Mouse (Mus musculus): ENCODE results near the gene Usp49. TPM values are rescaled to one million over a fixed set of nuclear protein-coding genes. Genes with fewer than 3 reads are reported as not detected.

Usp49 gene
- polyA plus RNA-seq, 1 experiment from 2014 or later, result 4.1 TPM

DNA sequence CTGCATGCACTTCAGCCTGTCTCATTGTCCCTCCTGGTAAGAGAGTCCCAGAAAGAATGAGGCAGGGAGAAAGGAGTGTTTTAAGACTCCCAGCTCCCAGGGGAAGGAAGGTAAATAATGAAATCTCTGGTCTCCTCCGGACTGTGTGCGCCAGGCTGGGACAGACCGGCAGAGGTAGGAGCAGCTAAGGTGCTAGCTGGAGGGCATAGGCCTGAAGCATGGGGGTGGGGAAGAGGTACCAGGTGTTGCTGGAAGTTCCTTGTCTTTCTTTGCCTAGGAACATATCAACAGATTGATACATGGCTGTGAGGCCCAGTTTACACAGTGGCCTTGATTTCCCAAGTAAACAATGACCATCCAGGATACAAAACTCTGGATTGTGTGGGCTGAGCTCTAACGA is 78.5 kb downstream of the Usp49 start:
- no peaks in the 10 kb centered on the region for H3K4me1 ChIP-seq (replicated peaks; ENCODE audit: insufficient read depth, low read length)
- ATAC-seq (replicated peaks; ENCODE audit: low FRiP score, low read depth) (no peak), DNase-seq (ENCODE audit: low spot score) (no peak)
- 40% methylated on average over 4 of the region's 4 CpGs for WGBS
- H3K9ac ChIP-seq (ENCODE audit: low read depth, low read length), result no peak overlapping the region
- H3K27ac ChIP-seq, result no peak overlapping the region
- H3K9me3 ChIP-seq (replicated peaks; ENCODE audit: low read length), result no peaks in the 10 kb centered on the region
- H3K4me2 ChIP-seq (ENCODE audit: low read length), result no peak overlapping the region
- TF ChIP-seq CTCF (IDR thresholded peaks at IDR 0.05; ENCODE audit: low read depth), result no peak
- no peaks in the 10 kb centered on the region for H3K27me3 ChIP-seq (ENCODE audit: insufficient read depth, low read length)
- H3K4me3 ChIP-seq (replicated peaks; ENCODE audit: low read depth, low read length), result no peak overlapping the region
- no peaks in the 10 kb centered on the region for H3K36me3 ChIP-seq (ENCODE audit: insufficient read depth, low read length)

DNA sequence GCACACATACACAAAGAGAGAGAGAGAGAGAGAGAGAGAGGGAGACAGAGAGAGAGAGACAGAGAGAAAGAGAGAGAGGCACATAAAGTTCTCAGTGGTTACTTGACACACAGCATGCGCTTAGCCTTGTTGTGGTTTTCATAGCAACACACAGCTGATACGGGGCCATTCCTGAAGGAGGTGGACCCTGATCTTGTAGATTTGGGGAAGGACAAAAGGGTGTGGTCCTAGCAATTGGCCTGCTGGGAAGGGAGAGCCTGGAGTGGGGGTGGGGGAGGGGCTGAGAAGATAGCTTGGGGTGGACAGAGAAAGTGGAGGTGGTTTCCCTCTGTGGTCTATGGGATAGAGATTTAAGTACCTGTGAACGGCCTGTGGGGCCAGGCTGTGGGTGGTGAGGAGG is 79.5 kb downstream of the Usp49 start:
- H3K9me3 ChIP-seq (replicated peaks; ENCODE audit: low read length), result no peaks in the 10 kb centered on the region
- 80% methylated on average over 3 of the region's 3 CpGs for WGBS
- DNase-seq (ENCODE audit: low spot score), result no peak

GRCm38 (mm10) chr17:47711883-47712282 is 81.4 kb downstream of the Usp49 start:
- no peak overlapping the region for H3K9ac ChIP-seq (ENCODE audit: low read depth, low read length)
- DNase-seq (ENCODE audit: low spot score) (no peak), ATAC-seq (replicated peaks; ENCODE audit: low FRiP score, low read depth) (no peak)
- no peak for TF ChIP-seq CTCF (IDR thresholded peaks at IDR 0.05; ENCODE audit: low read depth)
- H3K27ac ChIP-seq, result no peak overlapping the region
- no peaks in the 10 kb centered on the region for H3K9me3 ChIP-seq (replicated peaks; ENCODE audit: low read length)
- H3K4me2 ChIP-seq (ENCODE audit: low read length), result no peak overlapping the region
- H3K4me3 ChIP-seq (replicated peaks; ENCODE audit: low read depth, low read length), result no peak overlapping the region
- H3K4me1 ChIP-seq (replicated peaks; ENCODE audit: insufficient read depth, low read length), result no peaks in the 10 kb centered on the region
- no peaks in the 10 kb centered on the region for H3K27me3 ChIP-seq (ENCODE audit: insufficient read depth, low read length)
- no peaks in the 10 kb centered on the region for H3K36me3 ChIP-seq (ENCODE audit: insufficient read depth, low read length)
- WGBS, result 69% methylated on average over 6 of the region's 6 CpGs

More for the DNA sequence above, 79.5 kb downstream of the Usp49 start:
- Histone ChIP-seq H3K9ac (ENCODE audit: low read depth, low read length) (no peak overlapping the region), H3K27me3 (ENCODE audit: insufficient read depth, low read length) (no peaks in the 10 kb centered on the region), H3K4me3 (replicated peaks; ENCODE audit: low read depth, low read length) (no peak overlapping the region), H3K4me2 (ENCODE audit: low read length) (no peak overlapping the region), H3K4me1 (replicated peaks; ENCODE audit: insufficient read depth, low read length) (no peaks in the 10 kb centered on the region), H3K27ac (no peak overlapping the region), H3K36me3 (ENCODE audit: insufficient read depth, low read length) (no peaks in the 10 kb centered on the region)
- no peak for TF ChIP-seq CTCF (IDR thresholded peaks at IDR 0.05; ENCODE audit: low read depth)
- ATAC-seq (replicated peaks; ENCODE audit: low FRiP score, low read depth), result no peak

DNA sequence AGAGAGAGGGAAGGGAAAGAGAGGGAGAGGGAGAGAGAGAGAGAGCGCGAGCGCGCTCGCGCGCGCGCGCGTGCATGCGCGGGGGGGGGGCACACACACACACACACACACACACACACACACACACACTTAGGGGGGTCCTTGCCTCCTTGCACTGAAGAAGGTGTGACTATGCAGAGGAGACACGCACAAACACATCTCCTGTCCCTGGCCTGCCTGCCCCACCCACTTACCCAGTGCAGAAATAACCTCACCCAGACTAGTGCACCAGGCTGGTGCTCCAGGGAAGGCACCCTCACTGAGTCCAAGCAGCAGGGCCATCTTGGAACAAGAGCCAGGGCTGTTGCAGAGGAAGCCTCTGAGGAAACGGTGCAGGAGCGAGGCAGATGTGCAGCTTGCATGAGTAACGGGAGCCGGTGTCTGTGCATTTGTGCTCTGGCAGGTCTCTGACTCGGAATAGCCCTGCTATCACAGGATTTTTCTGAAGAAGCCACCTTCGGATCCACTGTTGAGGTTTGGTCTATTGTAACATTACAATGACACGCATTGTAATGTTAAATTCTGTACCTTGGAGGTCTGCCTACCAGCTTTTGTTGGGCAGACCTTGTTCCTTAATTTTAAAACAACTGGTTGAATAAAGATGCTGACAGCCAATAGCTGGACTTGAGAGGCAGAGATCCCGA is 82.5 kb downstream of the Usp49 start:
- no peak overlapping the region for H3K9ac ChIP-seq (ENCODE audit: low read depth, low read length)
- H3K4me3 ChIP-seq (replicated peaks; ENCODE audit: low read depth, low read length), result no peak overlapping the region
- no peak for ATAC-seq (replicated peaks; ENCODE audit: low FRiP score, low read depth)
- H3K4me1 ChIP-seq (replicated peaks; ENCODE audit: insufficient read depth, low read length), result no peaks in the 10 kb centered on the region
- no peaks in the 10 kb centered on the region for H3K27me3 ChIP-seq (ENCODE audit: insufficient read depth, low read length)
- H3K36me3 ChIP-seq (ENCODE audit: insufficient read depth, low read length), result no peaks in the 10 kb centered on the region
- TF ChIP-seq CTCF (IDR thresholded peaks at IDR 0.05; ENCODE audit: low read depth), result no peak
- DNase-seq (ENCODE audit: low spot score), result no peak
- H3K9me3 ChIP-seq (replicated peaks; ENCODE audit: low read length), result no peaks in the 10 kb centered on the region
- H3K4me2 ChIP-seq (ENCODE audit: low read length), result no peak overlapping the region
- WGBS, result 55% methylated on average over 22 of the region's 22 CpGs
- H3K27ac ChIP-seq, result no peak overlapping the region

GRCm38 (mm10) chr17:47715037-47715436 is 84.5 kb downstream of the Usp49 start:
- no peaks in the 10 kb centered on the region for H3K4me1 ChIP-seq (replicated peaks; ENCODE audit: insufficient read depth, low read length)
- no peaks in the 10 kb centered on the region for H3K9me3 ChIP-seq (replicated peaks; ENCODE audit: low read length)
- TF ChIP-seq CTCF (IDR thresholded peaks at IDR 0.05; ENCODE audit: low read depth), result no peak
- no peak overlapping the region for H3K4me2 ChIP-seq (ENCODE audit: low read length)
- no peak overlapping the region for H3K4me3 ChIP-seq (replicated peaks; ENCODE audit: low read depth, low read length)
- no peak overlapping the region for H3K27ac ChIP-seq
- DNase-seq (ENCODE audit: low spot score), result no peak
- no peak for ATAC-seq (replicated peaks; ENCODE audit: low FRiP score, low read depth)
- 67% methylated on average over 3 of the region's 3 CpGs for WGBS
- H3K36me3 ChIP-seq (ENCODE audit: insufficient read depth, low read length), result no peaks in the 10 kb centered on the region
- no peak overlapping the region for H3K9ac ChIP-seq (ENCODE audit: low read depth, low read length)
- H3K27me3 ChIP-seq (ENCODE audit: insufficient read depth, low read length), result no peaks in the 10 kb centered on the region

DNA sequence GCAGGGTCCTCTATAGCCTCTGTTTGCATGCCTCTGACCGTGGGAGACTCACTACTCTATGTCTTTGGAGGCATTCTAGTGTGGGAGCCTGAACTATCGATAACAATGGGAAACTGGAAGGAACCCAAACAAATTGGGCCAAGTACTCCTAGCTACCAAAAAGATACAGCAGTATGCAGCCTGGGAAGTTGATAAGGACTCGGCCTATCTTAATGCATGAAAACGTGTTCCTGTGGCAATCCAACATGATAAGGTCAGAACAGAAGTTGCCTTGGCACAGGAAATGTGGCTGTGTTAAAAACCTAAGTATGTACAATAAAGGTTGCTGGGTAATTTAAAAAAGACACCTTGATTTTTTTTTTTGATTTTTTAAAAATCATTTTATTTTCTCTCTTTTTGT is 90.7 kb downstream of the Usp49 start:
- no peaks in the 10 kb centered on the region for H3K9me3 ChIP-seq (replicated peaks; ENCODE audit: low read length)
- no peak for DNase-seq (ENCODE audit: low spot score)
- ATAC-seq (replicated peaks; ENCODE audit: low FRiP score, low read depth), result no peak
- H3K4me3 ChIP-seq (replicated peaks; ENCODE audit: low read depth, low read length), result no peak overlapping the region
- 81% methylated on average over 4 of the region's 4 CpGs for WGBS
- H3K36me3 ChIP-seq (ENCODE audit: insufficient read depth, low read length), result no peaks in the 10 kb centered on the region
- H3K4me1 ChIP-seq (replicated peaks; ENCODE audit: insufficient read depth, low read length), result no peaks in the 10 kb centered on the region
- H3K4me2 ChIP-seq (ENCODE audit: low read length), result no peak overlapping the region
- no peak for TF ChIP-seq CTCF (IDR thresholded peaks at IDR 0.05; ENCODE audit: low read depth)
- H3K9ac ChIP-seq (ENCODE audit: low read depth, low read length), result no peak overlapping the region
- H3K27me3 ChIP-seq (ENCODE audit: insufficient read depth, low read length), result no peaks in the 10 kb centered on the region
- no peak overlapping the region for H3K27ac ChIP-seq

DNA sequence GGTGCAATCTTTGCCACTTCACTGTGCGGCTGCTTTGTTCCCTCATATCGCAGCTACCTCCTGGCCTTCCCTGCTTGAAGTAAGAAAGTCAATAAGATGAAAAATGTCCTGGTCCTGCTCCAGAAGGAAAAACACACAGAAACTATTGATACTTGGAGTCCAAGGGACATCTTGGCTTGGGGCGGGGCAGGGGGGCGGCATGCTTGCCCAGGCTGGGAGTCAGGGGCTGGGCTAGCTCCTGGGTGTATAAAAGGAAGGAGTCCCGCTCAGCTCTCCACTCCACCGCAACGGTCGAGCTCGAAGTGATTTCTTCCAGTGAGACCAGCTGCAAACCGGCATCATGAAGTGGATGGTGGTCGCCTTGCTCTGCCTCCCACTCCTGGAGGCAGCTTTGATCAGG is 96.1 kb downstream of the Usp49 start, which contains the start of gene Pgc:
Pgc (plus strand) TSS at position 277 of the 400 bp plus-strand sequence.
- H3K9ac ChIP-seq (ENCODE audit: low read depth, low read length), result no peak within 1 kb of the TSS
- 62% methylated on average over 11 of the region's 11 CpGs for WGBS
- no peak for DNase-seq (ENCODE audit: low spot score)

More for the DNA sequence above, 96.1 kb downstream of the Usp49 start, which contains the start of gene Pgc:
- no peak within 1 kb of the TSS for H3K4me2 ChIP-seq (ENCODE audit: low read length)
- no peak within 1 kb of the TSS for H3K4me3 ChIP-seq (replicated peaks; ENCODE audit: low read depth, low read length)
- no peaks in the 10 kb centered on the region for H3K36me3 ChIP-seq (ENCODE audit: insufficient read depth, low read length)
- no peaks in the 10 kb centered on the region for H3K4me1 ChIP-seq (replicated peaks; ENCODE audit: insufficient read depth, low read length)
- no peak within 1 kb of the TSS for H3K27ac ChIP-seq
- no peak for ATAC-seq (replicated peaks; ENCODE audit: low FRiP score, low read depth)
- no peak for TF ChIP-seq CTCF (IDR thresholded peaks at IDR 0.05; ENCODE audit: low read depth)
- no peaks in the 10 kb centered on the region for H3K9me3 ChIP-seq (replicated peaks; ENCODE audit: low read length)
- no peaks in the 10 kb centered on the region for H3K27me3 ChIP-seq (ENCODE audit: insufficient read depth, low read length)

Measured in kidney, postnatal 0 days (tissue).